Mouse (Mus musculus) kidney, adult 2 months (tissue): ENCODE measurements around the gene Vsig8.

Source experiments
- CTCF ChIP-seq: fragments of 200-500 bp; conservative IDR thresholded peaks from 2 replicates; pipeline ENCODE4 v1.5.1; 2011; ENCODE audit warnings: low read depth, mild to moderate bottlenecking, control low read depth, low read length, moderate library complexity, mixed read lengths; ENCODE audit not compliant: insufficient read depth, insufficient read length
- POLR2A ChIP-seq: fragments of 200-500 bp; IDR thresholded peaks from one replicate; pipeline ENCODE4 v1.6.1; 2011; ENCODE audit warnings: low read depth, low read length, control low read depth

DNA sequence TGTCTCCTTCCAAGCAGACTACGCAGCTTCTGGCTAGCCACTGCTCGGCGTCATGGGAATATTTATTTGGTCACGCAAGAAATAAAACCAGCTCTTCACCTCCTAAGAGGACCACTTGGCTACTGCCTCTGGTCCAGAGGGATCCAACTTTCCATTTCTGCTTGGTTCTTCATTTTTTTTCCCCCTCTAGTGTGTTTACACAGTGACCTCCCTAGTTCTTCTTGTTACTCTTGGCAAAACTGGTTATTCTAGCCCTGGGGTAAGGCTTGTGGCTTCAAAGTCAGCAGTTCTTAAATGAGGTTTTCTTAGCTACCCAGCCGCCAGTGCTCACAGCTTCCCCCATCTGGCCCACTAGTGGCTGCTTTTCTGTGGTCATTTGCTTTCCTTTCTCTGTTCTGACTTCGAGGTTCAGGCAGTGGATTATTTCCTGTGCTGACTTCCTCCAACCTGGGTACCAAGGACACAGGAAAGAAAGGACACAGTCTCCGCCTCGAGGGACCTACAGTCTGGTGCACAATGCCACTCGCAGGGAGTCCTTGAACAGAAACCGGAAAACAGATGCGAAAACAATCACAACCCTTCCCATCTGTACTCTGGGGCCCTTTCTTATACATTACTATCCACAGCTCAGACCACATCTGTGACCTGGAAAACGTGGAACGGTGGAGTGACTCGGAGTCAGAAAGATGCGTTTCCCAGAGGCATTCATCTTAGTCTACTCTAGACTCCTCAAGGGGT is 30.5 kb upstream of the Vsig8 start:
- TF ChIP-seq POLR2A (no peak), CTCF (peak; percentile 28; the same call in 1 of the 2 replicates)
